Mouse (Mus musculus): ENCODE data around the gene Etl4. TPM values are rescaled to one million over a fixed set of nuclear protein-coding genes. Genes with fewer than 3 reads are reported as not detected.
A peak's percentile ranks its signal among the peaks of the same experiment; 100 is the strongest.

The Etl4 gene
- total RNA-seq, 2 experiments from 2014 or later = 138 to 142 TPM

GRCm38 (mm10) chr2:20756964-20757363, 847.4 kb downstream of the Etl4 start:
- no peak for TF ChIP-seq CTCF (IDR thresholded peaks at IDR 0.05)
- Histone ChIP-seq H3K27ac (no peak overlapping the region), H3K4me3 (no peak overlapping the region)
- intact Hi-C loops (cut with DNase I) = no loop called here
- no peak for DNase-seq (ENCODE audit: extremely low spot score in 1 of 2, low spot score in 2 of 2)

GRCm38 (mm10) chr2:20759045-20759662, 849.6 kb downstream of the Etl4 start:
- Histone ChIP-seq H3K27ac (no peak overlapping the region), H3K4me3 (no peak overlapping the region)
- no peak for TF ChIP-seq CTCF (IDR thresholded peaks at IDR 0.05)
- intact Hi-C loops (cut with DNase I) = no loop called here
- DNase-seq (ENCODE audit: extremely low spot score in 1 of 2, low spot score in 2 of 2) = no peak

GRCm38 (mm10) chr2:20761320-20761719, 851.7 kb downstream of the Etl4 start:
- no peak for DNase-seq (ENCODE audit: extremely low spot score in 1 of 2, low spot score in 2 of 2)
- intact Hi-C loops (cut with DNase I) = no loop called here
- Histone ChIP-seq H3K27ac (no peak overlapping the region), H3K4me3 (no peak overlapping the region)
- TF ChIP-seq CTCF (IDR thresholded peaks at IDR 0.05) = no peak

GRCm38 (mm10) chr2:20761751-20762150, 852.2 kb downstream of the Etl4 start:
- H3K27ac ChIP-seq = no peak overlapping the region
- DNase-seq (ENCODE audit: extremely low spot score in 1 of 2, low spot score in 2 of 2) = no peak
- H3K4me3 ChIP-seq = no peak overlapping the region
- no peak for TF ChIP-seq CTCF (IDR thresholded peaks at IDR 0.05)
- intact Hi-C loops (cut with DNase I) = no loop called here

GRCm38 (mm10) chr2:20763511-20764212, 854.1 kb downstream of the Etl4 start:
- intact Hi-C loops (cut with DNase I) = no loop called here
- H3K4me3 ChIP-seq = no peak overlapping the region
- TF ChIP-seq CTCF (IDR thresholded peaks at IDR 0.05) = no peak

GRCm38 (mm10) chr2:20764566-20765090, 855.0 kb downstream of the Etl4 start:
- no peak for TF ChIP-seq CTCF (IDR thresholded peaks at IDR 0.05)
- intact Hi-C loops (cut with DNase I) = no loop called here
- Histone ChIP-seq H3K27ac (no peak overlapping the region), H3K4me3 (no peak overlapping the region)
- no peak for DNase-seq (ENCODE audit: extremely low spot score in 1 of 2, low spot score in 2 of 2)

More at GRCm38 (mm10) chr2:20763511-20764212, 854.1 kb downstream of the Etl4 start:
- H3K27ac ChIP-seq = no peak overlapping the region
- no peak for DNase-seq (ENCODE audit: extremely low spot score in 1 of 2, low spot score in 2 of 2)

- intact Hi-C loops (cut with DNase I) = no loop called here
- TF ChIP-seq CTCF (IDR thresholded peaks at IDR 0.05) = peak; percentile 30
These were observed 859.1 kb downstream of the Etl4 start for GRCm38 (mm10) chr2:20768681-20769080.

GRCm38 (mm10) chr2:20770171-20770570, 860.6 kb downstream of the Etl4 start:
- Histone ChIP-seq H3K4me3 (no peak overlapping the region), H3K27ac (no peak overlapping the region)
- intact Hi-C loops (cut with DNase I) = loop anchor here (10.0 kb wide), 3 partner anchors 495 to 1245 kb away; partner anchors contain the start of gene Etl4
- no peak for DNase-seq (ENCODE audit: extremely low spot score in 1 of 2, low spot score in 2 of 2)
- TF ChIP-seq CTCF (IDR thresholded peaks at IDR 0.05) = no peak

More at GRCm38 (mm10) chr2:20768681-20769080, 859.1 kb downstream of the Etl4 start:
- DNase-seq (ENCODE audit: extremely low spot score in 1 of 2, low spot score in 2 of 2) = peak in 1 of 2 experiments; percentile 9
- no peak overlapping the region for H3K4me3 ChIP-seq
- no peak overlapping the region for H3K27ac ChIP-seq

GRCm38 (mm10) chr2:20774462-20774861, 864.9 kb downstream of the Etl4 start:
- TF ChIP-seq CTCF (IDR thresholded peaks at IDR 0.05) = no peak
- intact Hi-C loops (cut with DNase I) = loop anchor here (10.0 kb wide), 3 partner anchors 500 to 1250 kb away; partner anchors contain the start of gene Etl4
- H3K27ac ChIP-seq = no peak overlapping the region
- no peak for DNase-seq (ENCODE audit: extremely low spot score in 1 of 2, low spot score in 2 of 2)
- no peak overlapping the region for H3K4me3 ChIP-seq

- intact Hi-C loops (cut with DNase I) = loop anchor here (5.0 to 10.0 kb wide), 5 partner anchors 501 to 1359 kb away; partner anchors contain the start of gene Etl4
- Histone ChIP-seq H3K27ac (no peak overlapping the region), H3K4me3 (no peak overlapping the region)
- no peak for DNase-seq (ENCODE audit: extremely low spot score in 1 of 2, low spot score in 2 of 2)
- no peak for TF ChIP-seq CTCF (IDR thresholded peaks at IDR 0.05)
These were observed 866.7 kb downstream of the Etl4 start for GRCm38 (mm10) chr2:20776171-20776704.

GRCm38 (mm10) chr2:20777931-20778330, 868.4 kb downstream of the Etl4 start:
- intact Hi-C loops (cut with DNase I) = loop anchor here (5.0 to 10.0 kb wide), 5 partner anchors 503 to 1361 kb away; partner anchors contain the start of gene Etl4
- no peak overlapping the region for H3K27ac ChIP-seq
- H3K4me3 ChIP-seq = no peak overlapping the region
- TF ChIP-seq CTCF (IDR thresholded peaks at IDR 0.05) = peak; percentile 46
- DNase-seq (ENCODE audit: extremely low spot score in 1 of 2, low spot score in 2 of 2) = peak in 1 of 2 experiments; percentile 24

Measured in left cerebral cortex, adult 2 months (tissue).